Mouse (Mus musculus) CH12.LX (cell line): Measurements from ENCODE around the gene Pgls.

Experiments used
- BHLHE40 ChIP-seq: IDR thresholded peaks from 2 replicates; pipeline ENCODE4 v1.6.1; 2011; ENCODE audit warnings: mild to moderate bottlenecking, low read depth, low read length, improper control_type of control experiment
- CTCF ChIP-seq, 2 experiments: IDR thresholded peaks in 1 of 2; conservative IDR thresholded peaks in 1 of 2; 2 replicates each; pipeline ENCODE4 v1.5.1; 2011 to 2012; ENCODE audit warnings: low read depth in 2 of 2, low read length in 2 of 2, improper control_type of control experiment in 1 of 2, inconsistent platforms in 1 of 2, mild to moderate bottlenecking in 1 of 2, moderate library complexity in 1 of 2
- EP300 ChIP-seq: IDR thresholded peaks from 2 replicates; pipeline ENCODE4 v1.6.1; 2011; ENCODE audit warnings: low read length, improper control_type of control experiment
- GABPA ChIP-seq: IDR thresholded peaks from 2 replicates; pipeline ENCODE4 v1.6.1; 2012; ENCODE audit warnings: low read depth, low read length, improper control_type of control experiment, inconsistent platforms; ENCODE audit not compliant: insufficient replicate concordance
- JUND ChIP-seq: conservative IDR thresholded peaks from 2 replicates; pipeline ENCODE4 v1.6.1; 2011; ENCODE audit warnings: low read depth, low read length, improper control_type of control experiment
- NELFE ChIP-seq: IDR thresholded peaks from 2 replicates; pipeline ENCODE4 v1.6.1; 2011; ENCODE audit warnings: low read depth, low read length, improper control_type of control experiment
- POLR2A ChIP-seq: IDR thresholded peaks from 2 replicates; pipeline ENCODE4 v1.6.1; 2011; ENCODE audit warnings: low read depth, mild to moderate bottlenecking, improper control_type of control experiment, low read length
- RCOR1 ChIP-seq: conservative IDR thresholded peaks from 2 replicates; pipeline ENCODE4 v1.6.1; 2012; ENCODE audit warnings: low read depth, mild to moderate bottlenecking, inconsistent platforms, low read length, improper control_type of control experiment
- SIN3A ChIP-seq: IDR thresholded peaks from 2 replicates; pipeline ENCODE4 v1.6.1; 2012; ENCODE audit warnings: low read length, improper control_type of control experiment, inconsistent platforms
- TCF12 ChIP-seq: IDR thresholded peaks from 2 replicates; pipeline ENCODE4 v1.6.1; 2014; ENCODE audit warnings: low read depth, mild to moderate bottlenecking, inconsistent platforms, low read length, improper control_type of control experiment
- USF1 ChIP-seq: IDR thresholded peaks from 2 replicates; pipeline ENCODE4 v1.6.1; 2014; ENCODE audit warnings: low read depth, mild to moderate bottlenecking, inconsistent platforms, low read length, improper control_type of control experiment
- ZNF384 ChIP-seq: IDR thresholded peaks from 2 replicates; pipeline ENCODE4 v1.6.1; 2012; ENCODE audit warnings: low read depth, low read length, improper control_type of control experiment, inconsistent platforms

DNA sequence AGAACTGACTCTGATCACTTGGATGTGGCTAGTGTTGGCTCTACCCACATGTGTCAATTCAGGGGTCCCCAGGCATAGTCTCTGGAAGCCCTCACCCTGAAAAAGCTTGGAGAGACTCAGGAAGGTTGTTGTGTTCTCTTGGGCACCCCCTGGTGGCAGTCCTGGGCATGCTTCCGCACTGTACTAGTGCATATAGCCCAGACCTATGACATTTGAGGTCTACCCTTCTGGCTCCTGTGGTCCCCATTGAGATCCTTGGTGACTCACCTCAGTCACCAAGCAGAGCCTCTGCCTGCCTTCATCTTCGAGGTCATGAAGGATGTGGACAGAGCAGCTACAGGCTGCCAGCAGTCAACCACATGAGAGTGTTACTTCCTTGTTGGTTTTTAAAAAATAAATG is 5.1 kb upstream of the Pgls start:
- TF ChIP-seq ZNF384 (no peak), CTCF (conservative IDR thresholded peaks at IDR 0.05 in 1 of 2, IDR thresholded peaks at IDR 0.05 in 1 of 2; ENCODE audit: low read depth in 2 of 2, low read length in 2 of 2) (peak; percentile 38 to 54; a peak in 3 of 4 replicates), SIN3A (no peak), EP300 (no peak), POLR2A (no peak), JUND (no peak), BHLHE40 (no peak), TCF12 (no peak), NELFE (no peak), RCOR1 (no peak), USF1 (no peak), GABPA (no peak)
